Mouse (Mus musculus) skeletal muscle tissue, postnatal 0 days (tissue): ENCODE results near the gene Tex22. TPM values are rescaled to one million over a fixed set of nuclear protein-coding genes. Genes with fewer than 3 reads are reported as not detected.

Source experiments
- microRNA-seq, 2 experiments: library from miRNA; unstranded; fragments of <30 nt; microRNA quantifications; one replicate each; pipeline ENCODE4; 2016
- polyA plus RNA-seq: library from polyadenylated mRNA; unstranded; fragments of >200 nt; fragmentation: Nextera tagmentation; extraction: Ambion mirVana; gene quantifications from 2 replicates; pipeline ENCODE4 v1.2.1, GENCODE M21; 2015

The Tex22 gene
- not detected in 2 replicates for polyA plus RNA-seq

DNA sequence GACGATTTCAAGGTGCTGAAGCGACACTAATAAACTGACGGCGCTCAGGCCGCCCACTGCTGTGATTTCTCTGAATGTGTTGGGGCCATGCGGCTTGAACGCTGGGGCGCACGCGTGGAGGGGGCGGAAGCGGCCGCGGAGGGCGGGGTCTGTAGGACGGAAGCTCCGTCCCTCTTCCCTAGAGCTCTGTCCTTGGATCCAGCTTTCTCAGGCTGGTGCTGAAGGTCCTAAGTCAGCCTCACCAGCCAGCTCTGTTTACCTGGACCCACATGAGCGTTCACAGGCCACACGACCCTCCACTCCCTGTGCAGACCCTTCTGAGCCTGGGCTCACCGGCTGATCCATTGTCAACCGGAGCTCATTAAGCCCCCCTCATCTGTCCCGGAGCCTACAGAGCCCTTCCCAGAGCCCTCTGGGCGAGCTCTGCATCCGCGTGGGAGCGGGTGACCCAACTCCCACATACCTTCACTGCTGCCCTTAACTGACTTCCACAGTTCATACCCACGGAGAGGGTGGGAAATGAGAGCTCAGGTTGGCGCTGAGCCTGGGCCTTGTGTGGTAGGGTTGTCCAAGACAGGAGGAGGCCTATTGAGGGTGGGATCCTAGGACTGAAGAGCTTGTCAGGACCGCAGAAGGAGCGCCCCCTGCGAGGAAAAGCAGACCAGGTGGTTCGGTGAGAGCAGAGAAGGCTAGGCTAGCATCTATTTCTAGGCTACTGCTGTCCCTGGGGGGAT, at the start of gene Tex22:
Gene Tex22 (plus strand): TSS at position 174 of the 734 bp plus-strand sequence.

DNA sequence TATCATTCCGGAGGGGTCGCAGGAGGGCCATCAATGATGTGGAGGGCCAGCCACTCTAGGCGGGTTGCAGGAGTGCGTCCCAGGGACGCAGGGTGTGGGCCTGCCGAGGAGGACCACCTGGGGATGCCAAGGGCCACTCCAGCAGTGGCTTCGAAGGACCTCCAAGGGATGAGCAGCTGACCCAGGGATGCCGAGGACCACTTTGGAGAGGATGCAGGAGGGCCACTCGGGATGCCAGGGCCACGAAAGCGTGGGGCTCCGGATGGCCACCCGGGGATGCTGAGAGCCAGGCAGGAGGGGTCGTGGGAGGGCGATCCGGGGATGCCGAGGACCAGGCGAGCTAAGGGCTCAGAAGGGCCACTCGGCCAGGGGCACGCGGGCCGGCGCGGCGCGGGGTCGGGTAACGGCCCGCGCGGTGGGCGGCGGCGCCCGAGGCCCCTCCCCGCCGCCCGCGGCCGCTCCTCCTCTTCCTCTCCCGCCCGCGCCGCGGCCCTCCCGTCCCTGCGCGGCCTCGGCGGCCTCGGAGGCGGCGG, 23.5 kb downstream of the Tex22 start, which contains the start of gene Mta1:
Gene Mta1 (plus strand): TSS at position 530 of the 533 bp plus-strand sequence.

Small RNAs within 50 kb of the gene (microRNA-seq; reads per million reads assigned to microRNA genes)
- 0 reads per million in 2 experiments for gene Gm44471

Other genes starting within 250 kb of the Tex22 start
- 18.6 and 22.2 TPM in 2 replicates for gene Cdca4, start 245.1 kb upstream of the Tex22 start, polyA plus RNA-seq
- gene Gpr132, start 206.3 kb upstream of the Tex22 start, polyA plus RNA-seq = 0.09 and 0.13 TPM in 2 replicates
- gene Jag2, start 144.7 kb upstream of the Tex22 start, polyA plus RNA-seq = 9.8 and 12.6 TPM in 2 replicates
- 53.9 and 60.7 TPM in 2 replicates for gene Nudt14, start 132.4 kb upstream of the Tex22 start, polyA plus RNA-seq
- gene Btbd6, start 98.0 kb upstream of the Tex22 start, polyA plus RNA-seq = 17.0 and 18.0 TPM in 2 replicates
- gene Brf1, start 73.8 kb upstream of the Tex22 start, polyA plus RNA-seq = 33.7 and 39.6 TPM in 2 replicates
- 14.8 and 16.7 TPM in 2 replicates for gene Pacs2, start 60.0 kb upstream of the Tex22 start, polyA plus RNA-seq
- 6.5 and 6.8 TPM in 2 replicates for gene Mta1, start 23.8 kb downstream of the Tex22 start, polyA plus RNA-seq
- 185 and 205 TPM in 2 replicates for gene Crip2, start 65.7 kb downstream of the Tex22 start, polyA plus RNA-seq
- 404 and 584 TPM in 2 replicates for gene Crip1, start 71.8 kb downstream of the Tex22 start, polyA plus RNA-seq
- gene Tedc1, start 81.9 kb downstream of the Tex22 start, polyA plus RNA-seq = 3.0 and 5.1 TPM in 2 replicates
- gene Tmem121, start 111.4 kb downstream of the Tex22 start, polyA plus RNA-seq = 2.9 and 3.1 TPM in 2 replicates